Mouse (Mus musculus): ENCODE measurements around the gene Tiam1. TPM values are rescaled to one million over a fixed set of nuclear protein-coding genes. Genes with fewer than 3 reads are reported as not detected.

Gene Tiam1
- polyA plus RNA-seq (2015; fragmentation: Nextera tagmentation; extraction: Ambion mirVana) = 18.8 and 19.4 TPM in 2 replicates

GRCm38 (mm10) chr16:90143760-90144516 lies at the start of gene Tiam1:
Tiam1 (minus strand) TSS chr16:90143769.

Other genes with a start within 250 kb of the Tiam1 start
- gene Sod1, start 77.0 kb upstream of the Tiam1 start, polyA plus RNA-seq (2015; fragmentation: Nextera tagmentation; extraction: Ambion mirVana) = 1,237 and 1,246 TPM in 2 replicates
- gene Scaf4, start 140.7 kb upstream of the Tiam1 start, polyA plus RNA-seq (2015; fragmentation: Nextera tagmentation; extraction: Ambion mirVana) = 15.2 and 19.2 TPM in 2 replicates
- gene Hunk, start 242.2 kb upstream of the Tiam1 start, polyA plus RNA-seq (2015; fragmentation: Nextera tagmentation; extraction: Ambion mirVana) = 4.3 TPM in 2 replicates

Data from neural tube, postnatal 0 days (tissue).